Mouse (Mus musculus): ENCODE measurements around the gene Slc29a3. TPM values are rescaled to one million over a fixed set of nuclear protein-coding genes. Genes with fewer than 3 reads are reported as not detected.
A peak's percentile ranks its signal among the peaks of the same experiment; 100 is the strongest.

Slc29a3 gene
- polyA plus RNA-seq, 1 experiment from 2014 or later, result 9.3 TPM

DNA sequence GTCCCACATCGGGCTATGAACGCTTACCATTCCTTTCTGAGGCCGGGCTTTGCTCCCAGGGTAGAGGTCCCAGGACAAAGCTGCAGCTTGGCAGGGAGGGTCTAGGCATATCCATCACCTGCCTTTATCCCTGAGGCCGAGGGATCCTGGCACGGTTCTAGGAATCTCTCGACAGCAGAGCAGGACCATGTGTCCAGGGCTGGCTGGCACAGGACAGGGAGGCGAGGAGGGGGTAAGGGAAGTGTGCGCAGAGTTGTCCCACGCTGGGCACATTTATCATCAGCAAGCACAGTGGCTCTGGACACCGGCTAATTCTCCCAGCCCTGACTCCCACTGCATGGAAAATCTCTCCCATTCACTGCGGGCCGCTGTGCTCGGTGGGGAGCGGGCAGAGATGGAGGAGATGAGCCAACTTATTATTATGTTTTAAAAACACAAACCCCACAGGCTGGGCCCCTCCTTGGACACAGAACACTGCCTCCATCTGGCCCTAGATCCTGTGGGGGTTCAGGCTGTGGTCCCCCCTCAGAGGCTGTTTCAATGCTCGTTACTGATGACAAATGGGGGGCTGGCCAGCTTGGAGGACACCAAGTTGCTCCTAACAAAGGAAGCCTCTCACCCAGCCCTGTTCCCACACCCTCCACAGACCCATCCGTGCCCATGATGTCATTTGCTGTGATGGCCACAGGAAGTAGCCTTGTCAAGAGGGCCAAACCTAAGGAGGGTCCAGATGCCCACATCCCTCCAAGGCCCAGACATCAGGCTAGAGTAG, 34.9 kb upstream of the Slc29a3 start:
- H3K9me3 ChIP-seq (ENCODE audit: low read length), result no peaks in the 10 kb centered on the region
- peak; percentile 67 for ATAC-seq
- H3K27me3 ChIP-seq (replicated peaks; ENCODE audit: insufficient read depth, low read length), result no peaks in the 10 kb centered on the region
- H3K4me3 ChIP-seq (ENCODE audit: low read depth, low read length), result no peak overlapping the region
- peaks cover 5% of the 10 kb centered on the region; the same call in 1 of the 2 replicates for H3K4me1 ChIP-seq (ENCODE audit: insufficient read depth, low read depth, low read length)
- H3K9ac ChIP-seq (replicated peaks; ENCODE audit: low read depth), result no peak overlapping the region
- 76% methylated on average over 16 of the region's 16 CpGs for WGBS
- no peak for DNase-seq (ENCODE audit: low spot score)
- TF ChIP-seq EP300 (IDR thresholded peaks at IDR 0.05) (no peak), CTCF (IDR thresholded peaks at IDR 0.05) (no peak)
- no peaks in the 10 kb centered on the region for H3K36me3 ChIP-seq (ENCODE audit: insufficient read depth, low read length)
- no peak overlapping the region for H3K4me2 ChIP-seq (replicated peaks; ENCODE audit: low read depth, low read length)
- H3K27ac ChIP-seq (ENCODE audit: low read length), result no peak overlapping the region

GRCm38 (mm10) chr10:60783608-60784007, 31.0 kb upstream of the Slc29a3 start:
- no peaks in the 10 kb centered on the region for H3K9me3 ChIP-seq (ENCODE audit: low read length)
- WGBS, result 48% methylated on average over 2 of the region's 2 CpGs
- H3K9ac ChIP-seq (replicated peaks; ENCODE audit: low read depth), result no peak overlapping the region
- no peak overlapping the region for H3K4me2 ChIP-seq (replicated peaks; ENCODE audit: low read depth, low read length)
- no peaks in the 10 kb centered on the region for H3K36me3 ChIP-seq (ENCODE audit: insufficient read depth, low read length)
- ATAC-seq, result no peak
- no peak for DNase-seq (ENCODE audit: low spot score)
- no peaks in the 10 kb centered on the region for H3K4me1 ChIP-seq (ENCODE audit: insufficient read depth, low read depth, low read length)
- no peak overlapping the region for H3K4me3 ChIP-seq (ENCODE audit: low read depth, low read length)
- no peaks in the 10 kb centered on the region for H3K27me3 ChIP-seq (replicated peaks; ENCODE audit: insufficient read depth, low read length)
- TF ChIP-seq CTCF (IDR thresholded peaks at IDR 0.05) (no peak), EP300 (IDR thresholded peaks at IDR 0.05) (no peak)
- no peak overlapping the region for H3K27ac ChIP-seq (ENCODE audit: low read length)

GRCm38 (mm10) chr10:60779628-60780027, 27.0 kb upstream of the Slc29a3 start:
- no peak overlapping the region for H3K27ac ChIP-seq (ENCODE audit: low read length)
- no peak overlapping the region for H3K9ac ChIP-seq (replicated peaks; ENCODE audit: low read depth)
- ATAC-seq (peak; percentile 69), DNase-seq (ENCODE audit: low spot score) (peak; percentile 85)
- no peak overlapping the region for H3K4me3 ChIP-seq (ENCODE audit: low read depth, low read length)
- no peaks in the 10 kb centered on the region for H3K36me3 ChIP-seq (ENCODE audit: insufficient read depth, low read length)
- WGBS, result 7% methylated on average over 9 of the region's 9 CpGs
- peak overlapping the region; percentile 34 for H3K4me2 ChIP-seq (replicated peaks; ENCODE audit: low read depth, low read length)
- no peaks in the 10 kb centered on the region for H3K27me3 ChIP-seq (replicated peaks; ENCODE audit: insufficient read depth, low read length)
- H3K4me1 ChIP-seq (ENCODE audit: insufficient read depth, low read depth, low read length), result no peaks in the 10 kb centered on the region
- no peaks in the 10 kb centered on the region for H3K9me3 ChIP-seq (ENCODE audit: low read length)
- TF ChIP-seq EP300 (IDR thresholded peaks at IDR 0.05), result no peak
- peak; percentile 98 for TF ChIP-seq CTCF (IDR thresholded peaks at IDR 0.05)

GRCm38 (mm10) chr10:60778542-60778941, 25.9 kb upstream of the Slc29a3 start:
- no peak overlapping the region for H3K4me3 ChIP-seq (ENCODE audit: low read depth, low read length)
- no peaks in the 10 kb centered on the region for H3K36me3 ChIP-seq (ENCODE audit: insufficient read depth, low read length)
- no peaks in the 10 kb centered on the region for H3K27me3 ChIP-seq (replicated peaks; ENCODE audit: insufficient read depth, low read length)
- no peaks in the 10 kb centered on the region for H3K4me1 ChIP-seq (ENCODE audit: insufficient read depth, low read depth, low read length)
- peak; percentile 70 for TF ChIP-seq CTCF (IDR thresholded peaks at IDR 0.05)
- no peak for TF ChIP-seq EP300 (IDR thresholded peaks at IDR 0.05)
- DNase-seq (ENCODE audit: low spot score) (peak; percentile 27), ATAC-seq (no peak; the same call in 1 of the 2 replicates)
- no peak overlapping the region for H3K9ac ChIP-seq (replicated peaks; ENCODE audit: low read depth)
- WGBS, result 63% methylated on average over 12 of the region's 12 CpGs
- H3K4me2 ChIP-seq (replicated peaks; ENCODE audit: low read depth, low read length), result no peak overlapping the region
- H3K27ac ChIP-seq (ENCODE audit: low read length), result no peak overlapping the region
- H3K9me3 ChIP-seq (ENCODE audit: low read length), result no peaks in the 10 kb centered on the region

- no peak for DNase-seq (ENCODE audit: low spot score)
- 70% methylated on average over 6 of the region's 6 CpGs for WGBS
- TF ChIP-seq EP300 (IDR thresholded peaks at IDR 0.05) (no peak), CTCF (IDR thresholded peaks at IDR 0.05) (peak; percentile 68)
- ATAC-seq, result no peak
- Histone ChIP-seq H3K4me2 (replicated peaks; ENCODE audit: low read depth, low read length) (no peak overlapping the region), H3K36me3 (ENCODE audit: insufficient read depth, low read length) (no peaks in the 10 kb centered on the region), H3K9me3 (ENCODE audit: low read length) (no peaks in the 10 kb centered on the region), H3K4me1 (ENCODE audit: insufficient read depth, low read depth, low read length) (no peaks in the 10 kb centered on the region), H3K9ac (replicated peaks; ENCODE audit: low read depth) (no peak overlapping the region), H3K27ac (ENCODE audit: low read length) (no peak overlapping the region), H3K4me3 (ENCODE audit: low read depth, low read length) (no peak overlapping the region), H3K27me3 (replicated peaks; ENCODE audit: insufficient read depth, low read length) (no peaks in the 10 kb centered on the region)
Observed at GRCm38 (mm10) chr10:60775473-60775872, 22.9 kb upstream of the Slc29a3 start.

- Histone ChIP-seq H3K4me1 (ENCODE audit: insufficient read depth, low read depth, low read length) (no peaks in the 10 kb centered on the region), H3K9ac (replicated peaks; ENCODE audit: low read depth) (no peak overlapping the region), H3K36me3 (ENCODE audit: insufficient read depth, low read length) (no peaks in the 10 kb centered on the region), H3K4me2 (replicated peaks; ENCODE audit: low read depth, low read length) (no peak overlapping the region), H3K27me3 (replicated peaks; ENCODE audit: insufficient read depth, low read length) (no peaks in the 10 kb centered on the region), H3K9me3 (ENCODE audit: low read length) (no peaks in the 10 kb centered on the region), H3K4me3 (ENCODE audit: low read depth, low read length) (no peak overlapping the region), H3K27ac (ENCODE audit: low read length) (no peak overlapping the region)
- TF ChIP-seq EP300 (IDR thresholded peaks at IDR 0.05), result no peak
- TF ChIP-seq CTCF (IDR thresholded peaks at IDR 0.05), result no peak
- no peak for ATAC-seq
- no peak for DNase-seq (ENCODE audit: low spot score)
- 96% methylated on average over 13 of the region's 13 CpGs for WGBS
Observed at GRCm38 (mm10) chr10:60774616-60775015, 22.0 kb upstream of the Slc29a3 start.

Measured in lung, postnatal 0 days (tissue).